Mouse (Mus musculus): ENCODE results near the gene Dlgap4.
"Not testable (repeated sequence)": the region's sequence is repeated elsewhere in the genome, so short reads cannot be mapped to it uniquely, and the experiment has no call there.

Gene Dlgap4

DNA sequence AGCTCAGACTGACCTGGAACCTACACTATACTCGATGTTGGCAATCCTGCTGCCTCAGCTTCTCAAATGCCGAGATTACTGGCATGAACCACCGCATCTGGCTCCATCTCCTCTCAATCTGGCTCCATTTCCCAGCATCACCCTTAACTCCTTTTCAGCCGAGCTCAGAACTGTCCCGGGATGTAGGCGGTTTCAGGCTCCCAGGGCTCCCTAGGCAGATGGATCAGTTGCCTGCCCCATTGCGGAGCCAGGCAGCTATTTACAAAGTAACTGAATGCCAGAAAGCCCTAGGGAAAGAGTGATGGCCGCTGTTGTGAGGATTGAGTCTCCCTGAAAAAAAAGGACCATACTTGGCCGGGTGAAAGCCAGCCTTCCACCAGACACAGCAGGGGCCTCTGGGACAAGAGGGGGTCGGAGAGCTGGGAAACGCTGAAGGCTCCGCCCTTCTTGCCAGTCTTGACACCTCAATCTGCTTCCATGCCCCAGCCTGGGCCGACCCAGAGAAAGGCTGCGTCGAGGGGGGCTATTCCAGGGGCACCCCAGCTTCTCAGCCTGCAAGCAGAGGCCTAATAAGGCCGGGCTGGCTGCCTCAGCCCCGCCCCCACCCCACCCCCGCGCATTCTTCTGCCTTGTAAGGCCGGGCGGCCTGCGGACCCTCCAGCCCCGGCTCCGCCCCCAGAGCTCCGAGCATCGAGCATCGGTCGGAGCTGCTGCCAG lies 161.4 kb downstream of the Dlgap4 start, which contains the start of gene Myl9:
TSS of gene Myl9 (plus strand) at position 683 of the 717 bp plus-strand sequence.
- DNase-seq (ENCODE audit: low read depth, low spot score) = peak; percentile 6

- DNase-seq (ENCODE audit: low read depth, low spot score) = no peak
These were observed 162.2 kb downstream of the Dlgap4 start for GRCm38 (mm10) chr2:156775455-156776435.

DNA sequence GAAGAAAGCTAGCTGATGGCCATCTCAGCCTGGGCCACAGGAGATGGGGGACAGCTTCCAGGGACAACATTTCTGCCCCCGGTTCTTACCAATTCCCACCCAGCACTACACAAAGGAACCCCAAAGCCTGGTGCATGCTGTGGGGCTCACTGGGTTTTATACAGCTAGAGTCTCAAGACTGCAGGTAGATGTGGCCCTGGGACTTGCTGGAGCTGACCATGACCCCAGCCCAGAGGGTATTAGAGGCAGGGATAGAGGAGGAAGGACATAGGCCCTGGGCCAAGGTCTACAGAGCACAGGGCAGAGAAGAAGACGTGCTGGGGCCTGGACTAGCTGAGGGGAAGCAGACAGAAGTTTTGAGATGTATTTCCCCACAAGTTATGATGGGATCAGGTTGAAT lies 163.4 kb downstream of the Dlgap4 start:
- no peak for DNase-seq (ENCODE audit: low read depth, low spot score)

DNA sequence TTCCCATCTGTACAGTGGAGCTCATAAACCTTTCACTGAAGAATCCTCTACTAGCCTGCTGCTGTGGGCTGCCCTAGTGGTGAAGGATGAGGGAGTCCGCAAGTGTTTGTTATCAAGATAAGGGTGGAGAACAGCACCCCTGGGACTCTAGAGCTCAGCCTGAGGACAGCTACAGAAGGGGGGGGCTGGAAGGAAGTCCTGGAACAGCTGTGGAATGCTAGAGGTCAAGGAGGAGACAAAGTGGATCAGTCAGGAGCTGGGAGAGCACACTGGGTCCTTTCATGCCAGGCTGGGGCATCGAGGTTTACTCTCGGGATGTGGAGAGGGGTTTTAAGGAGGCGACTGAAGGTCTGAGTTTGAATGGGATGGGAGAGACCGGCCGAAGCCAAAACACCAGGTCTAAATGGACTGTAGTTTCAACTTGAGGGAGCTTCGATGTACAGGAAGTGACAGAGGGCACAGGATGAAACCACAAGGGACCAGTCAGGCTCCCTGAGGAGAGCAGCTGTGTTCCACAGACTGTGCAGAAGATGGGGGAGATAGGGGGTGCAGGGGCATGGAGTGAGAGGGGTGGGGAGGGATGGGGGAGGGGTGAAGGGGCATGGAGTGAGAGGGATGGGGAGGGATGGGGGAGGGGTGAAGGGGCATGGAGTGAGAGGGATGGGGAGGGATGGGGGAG lies 164.0 kb downstream of the Dlgap4 start:
- DNase-seq (ENCODE audit: low read depth, low spot score) = no peak

DNA sequence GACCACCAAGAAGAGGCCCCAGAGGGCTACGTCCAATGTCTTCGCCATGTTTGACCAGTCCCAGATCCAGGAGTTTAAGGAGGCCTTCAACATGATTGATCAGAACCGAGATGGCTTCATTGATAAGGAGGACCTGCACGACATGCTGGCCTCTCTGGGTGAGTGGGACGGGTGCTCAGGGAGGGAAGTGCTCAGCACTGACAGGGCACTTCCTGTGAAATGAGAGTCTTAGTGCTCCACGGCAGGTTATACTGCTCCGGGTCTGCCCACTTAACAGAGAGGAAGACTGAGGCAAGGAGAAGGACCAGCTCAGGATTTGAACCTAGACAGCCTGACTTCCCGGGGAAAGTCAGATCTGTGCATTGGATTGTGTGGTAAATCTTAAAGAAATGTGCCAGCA lies 165.1 kb downstream of the Dlgap4 start:
- no peak for DNase-seq (ENCODE audit: low read depth, low spot score)

DNA sequence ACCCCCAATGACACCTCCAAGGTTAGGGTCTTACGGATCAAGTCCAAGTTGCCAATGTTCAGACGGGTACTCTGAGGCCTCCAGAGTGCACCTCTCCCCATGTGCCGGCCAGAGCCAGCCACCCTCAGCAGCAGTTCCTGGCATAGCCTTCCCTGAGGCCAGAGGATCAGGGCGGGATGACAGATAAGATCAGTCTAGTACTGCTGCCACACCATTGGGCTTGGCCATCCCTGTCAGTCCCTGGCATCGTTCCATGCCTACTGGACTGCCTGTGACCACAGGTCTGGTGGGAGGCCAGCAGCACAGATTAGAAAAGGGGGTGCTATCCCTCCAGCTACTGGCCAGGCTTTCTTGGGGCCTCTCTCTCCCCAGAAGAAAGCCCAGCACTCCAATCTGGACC lies 165.5 kb downstream of the Dlgap4 start:
- no peak for DNase-seq (ENCODE audit: low read depth, low spot score)

GRCm38 (mm10) chr2:156779488-156779887 lies 166.0 kb downstream of the Dlgap4 start:
- DNase-seq (ENCODE audit: low read depth, low spot score) = no peak

GRCm38 (mm10) chr2:156780129-156780528 lies 166.6 kb downstream of the Dlgap4 start:
- DNase-seq (ENCODE audit: low read depth, low spot score) = no peak

DNA sequence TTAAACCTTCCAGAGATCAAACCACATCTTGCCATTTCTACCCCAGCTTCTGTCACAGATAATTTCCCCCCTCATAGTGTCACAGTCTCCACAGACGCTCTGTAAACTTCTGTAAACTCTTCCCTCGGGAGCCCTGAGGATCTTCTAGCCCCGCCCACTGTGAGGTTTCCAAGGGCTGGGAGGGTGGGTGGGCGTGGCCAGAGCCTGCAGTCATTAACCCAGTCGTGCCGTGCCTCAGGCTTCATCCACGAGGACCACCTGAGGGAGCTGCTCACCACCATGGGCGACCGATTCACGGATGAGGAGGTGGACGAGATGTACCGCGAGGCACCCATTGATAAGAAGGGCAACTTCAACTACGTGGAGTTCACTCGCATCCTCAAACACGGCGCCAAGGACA lies 167.2 kb downstream of the Dlgap4 start:
- DNase-seq (ENCODE audit: low read depth, low spot score) = no peak

- DNase-seq (ENCODE audit: low read depth, low spot score) = no peak
These were observed 167.8 kb downstream of the Dlgap4 start for GRCm38 (mm10) chr2:156781281-156781680.

- DNase-seq (ENCODE audit: low read depth, low spot score) = no peak
These were observed 168.5 kb downstream of the Dlgap4 start for GRCm38 (mm10) chr2:156781836-156782480.

- DNase-seq (ENCODE audit: low read depth, low spot score) = no peak
These were observed 169.2 kb downstream of the Dlgap4 start for GRCm38 (mm10) chr2:156782481-156783348.

DNA sequence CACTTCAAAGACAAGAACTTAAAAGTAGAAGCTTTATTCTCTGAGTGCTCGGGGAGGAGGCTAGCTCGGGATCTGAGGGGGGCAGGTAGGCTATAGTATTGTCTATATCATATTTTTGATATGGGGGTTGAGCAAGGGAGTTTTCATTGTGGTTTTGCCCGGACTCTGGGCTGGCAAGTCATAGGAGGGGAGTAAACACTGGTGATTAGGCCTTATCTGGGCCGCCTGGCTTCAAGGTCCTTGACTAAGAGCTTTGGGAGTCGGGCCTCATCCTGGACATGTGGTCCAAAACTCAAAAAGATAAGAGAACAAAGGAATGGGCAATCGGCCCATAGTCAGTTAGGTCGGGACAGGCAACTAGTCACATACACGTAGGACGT lies 169.8 kb downstream of the Dlgap4 start:
- no peak for DNase-seq (ENCODE audit: low read depth, low spot score)

DNA sequence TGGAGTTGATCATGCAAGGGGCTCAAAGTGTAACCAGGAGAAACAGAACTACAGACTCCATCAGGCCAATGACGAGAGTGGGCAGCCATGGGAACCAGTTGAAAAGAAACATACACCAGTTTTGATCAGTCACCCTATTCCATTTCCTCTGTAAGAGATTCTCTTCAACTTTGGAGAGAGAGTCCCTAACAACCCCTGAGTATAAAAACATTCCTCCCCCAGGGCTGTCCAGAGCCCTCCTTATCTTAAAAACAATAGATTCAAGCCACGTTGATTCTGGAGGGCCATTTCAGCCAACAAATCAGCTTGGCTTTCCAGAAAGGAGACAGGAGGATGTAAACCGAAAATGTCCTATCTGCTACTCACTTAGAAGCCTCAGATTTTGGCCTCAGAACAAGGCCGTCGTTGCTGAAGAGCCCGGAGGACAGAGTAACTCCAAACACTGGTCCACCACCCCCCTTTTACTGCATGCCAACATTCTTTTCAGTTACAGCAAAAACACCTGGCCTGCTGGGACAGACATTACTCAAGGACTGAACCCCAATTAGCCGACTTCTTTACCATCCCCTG lies 170.6 kb downstream of the Dlgap4 start:
- DNase-seq (ENCODE audit: low read depth, low spot score) = no peak

DNA sequence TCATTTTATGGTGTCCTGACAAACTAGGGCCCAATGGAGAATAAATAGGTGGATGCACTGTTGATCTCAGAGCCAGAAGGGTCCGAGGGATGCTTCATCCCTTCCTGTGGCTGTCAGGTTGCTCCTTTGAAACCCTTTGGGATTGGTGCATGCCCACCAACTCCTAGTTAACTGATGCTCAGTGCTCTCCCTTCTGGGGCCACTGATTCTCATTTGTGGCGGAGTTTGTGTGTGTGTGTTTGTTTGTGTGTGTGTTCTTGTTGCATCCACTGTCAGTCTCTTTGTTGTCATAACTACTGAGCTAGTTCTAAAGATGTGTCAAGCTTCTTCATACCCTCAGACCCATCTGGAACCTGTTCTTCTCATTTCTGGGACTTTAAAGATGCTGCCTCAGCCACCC lies 171.4 kb downstream of the Dlgap4 start:
- no peak for DNase-seq (ENCODE audit: low read depth, low spot score)

GRCm38 (mm10) chr2:156786369-156786768 lies 172.9 kb downstream of the Dlgap4 start:
- DNase-seq (ENCODE audit: low read depth, low spot score) = not testable (repeated sequence)

DNA sequence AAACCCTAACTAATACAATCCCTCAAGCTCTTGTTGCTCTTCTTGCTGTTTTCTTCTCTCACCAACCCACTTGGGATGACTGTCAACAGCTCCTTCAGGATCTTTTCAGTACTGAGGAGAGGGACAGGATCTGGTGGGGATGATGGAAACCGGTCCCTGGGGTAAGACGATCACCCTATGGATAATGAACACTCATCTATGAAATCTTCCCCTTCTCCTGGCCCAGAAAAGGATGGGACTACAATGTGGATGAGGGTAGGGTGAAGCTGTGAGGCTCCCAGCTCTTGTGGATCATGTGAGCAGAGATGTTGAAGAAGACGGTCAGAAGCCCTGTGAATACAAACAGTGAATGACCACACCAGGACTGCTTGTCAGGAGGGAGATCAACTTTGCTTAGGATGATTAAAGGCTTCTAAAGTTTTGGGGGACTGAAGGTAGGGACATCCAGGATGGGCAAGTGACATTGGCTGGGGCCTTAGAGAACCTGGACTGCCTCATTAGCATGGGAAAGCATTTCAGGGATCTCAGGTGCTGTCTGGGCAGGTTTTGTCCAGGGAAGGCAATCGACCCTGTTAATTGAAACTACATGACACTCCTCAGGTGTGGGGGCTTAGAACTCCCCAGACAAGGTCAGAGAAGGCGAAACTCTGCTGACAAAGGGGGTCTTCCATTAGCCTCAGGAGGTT lies 173.7 kb downstream of the Dlgap4 start:
- no peak for DNase-seq (ENCODE audit: low read depth, low spot score)

- no peak for DNase-seq (ENCODE audit: low read depth, low spot score)
These were observed 174.2 kb downstream of the Dlgap4 start for GRCm38 (mm10) chr2:156787776-156788105.

DNA sequence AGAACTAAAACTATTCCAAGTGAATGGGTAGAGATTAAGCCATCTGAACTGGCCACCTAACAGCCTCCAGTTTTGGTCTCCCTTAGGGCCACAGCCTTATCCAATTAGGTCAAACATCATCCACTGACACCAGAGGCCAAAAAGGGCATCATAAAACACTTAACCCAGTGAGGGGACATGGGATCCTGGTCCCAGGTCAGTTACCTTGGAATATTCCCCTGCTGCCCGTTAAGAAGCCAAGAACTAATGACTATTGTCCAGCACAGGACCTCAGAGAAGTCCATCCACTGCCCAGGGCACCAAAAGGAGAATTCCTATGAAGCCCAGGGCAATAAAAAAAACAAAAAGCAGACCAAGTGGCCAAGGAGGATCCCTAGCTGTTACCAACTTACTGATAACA lies 175.3 kb downstream of the Dlgap4 start:
- no peak for DNase-seq (ENCODE audit: low read depth, low spot score)

DNA sequence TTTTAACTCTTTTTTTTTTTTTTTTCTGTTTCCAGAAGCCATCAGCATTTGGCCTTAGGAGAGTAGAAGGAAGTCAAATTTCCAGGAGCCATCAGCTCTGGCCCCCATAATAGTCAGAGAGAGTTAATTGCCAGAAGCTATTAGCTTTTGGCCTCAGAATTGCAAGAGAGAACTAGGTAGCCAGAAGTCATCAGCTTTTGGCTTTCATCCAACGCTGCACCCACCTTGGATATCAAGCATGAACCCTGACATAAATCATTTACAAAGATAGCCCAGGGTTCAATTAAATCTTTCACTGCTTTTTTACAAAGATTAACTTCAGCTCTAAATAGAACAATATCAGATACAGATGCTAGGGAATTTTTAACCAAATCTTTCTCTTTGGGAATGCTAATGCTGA lies 185.0 kb downstream of the Dlgap4 start:
- no peak for DNase-seq (ENCODE audit: low read depth, low spot score)

Measured in brain, embryonic 18.5 days (tissue).